Mouse (Mus musculus) gastrocnemius, postnatal 4 days (tissue): ENCODE data around the gene Tmc5. TPM values are rescaled to one million over a fixed set of nuclear protein-coding genes. Genes with fewer than 3 reads are reported as not detected.

Experiments used
- total RNA-seq, 2 experiments: library from RNA; stranded (reverse); gene quantifications; 2 replicates each; pipeline ENCODE4 v1.2.3; 2021

Gene Tmc5
- total RNA-seq, 2 experiments from 2014 or later = 0.47 to 0.54 TPM

Other genes with a start within 250 kb of the Tmc5 start
- 1 to 10 TPM; 3.7 to 3.9 TPM for gene Syt17, start 149.1 kb upstream of the Tmc5 start, total RNA-seq
- gene Itpripl2, start 105.3 kb upstream of the Tmc5 start, total RNA-seq = 10 to 100 TPM; 37.3 to 40.9 TPM
- 10 to 100 TPM; 63.5 to 67.8 TPM for gene Coq7, start 63.9 kb upstream of the Tmc5 start, total RNA-seq
- gene Tmc7, start 12.6 kb upstream of the Tmc5 start, total RNA-seq = 1 to 10 TPM; 4.6 to 5.0 TPM
- 10 to 100 TPM; 36.5 to 38.2 TPM for gene Gde1, start 108.5 kb downstream of the Tmc5 start, total RNA-seq
- 10 to 100 TPM in 1 of 2 experiments, 1 to 10 TPM in 1; 8.7 to 12.8 TPM for gene Ccp110, start 115.3 kb downstream of the Tmc5 start, total RNA-seq
- 10 to 100 TPM; 41.4 to 41.5 TPM for gene Vps35l, start 142.9 kb downstream of the Tmc5 start, total RNA-seq